Mouse (Mus musculus) left cerebral cortex, adult 2 months (tissue): ENCODE data around the gene Slc4a1. TPM values are rescaled to one million over a fixed set of nuclear protein-coding genes. Genes with fewer than 3 reads are reported as not detected.

Experiments used
- DNase-seq, 2 experiments: peaks; one replicate each; pipeline ENCODE4 v3.0.0; 2021 to 2022; ENCODE audit warnings: low spot score in 2 of 2, mixed read lengths in 1 of 2; ENCODE audit errors: extremely low spot score in 1 of 2
- H3K27ac ChIP-seq: fragments of 200-600 bp; 2 replicates; pipeline ENCODE4 v1.8.1; 2022
- H3K4me3 ChIP-seq: fragments of 200-600 bp; 2 replicates; pipeline ENCODE4 v1.8.1; 2022
- CTCF ChIP-seq: fragments of 200-600 bp; IDR thresholded peaks from 2 replicates; pipeline ENCODE4 v1.8.1; 2022; ENCODE audit warnings: antibody characterized with exemption, mild to moderate bottlenecking, moderate library complexity
- intact Hi-C: fragments of 180-260 bp; cut with DNase I; formaldehyde crosslinking; loops from one replicate; pipeline ENCODE4 v1.15.1; 2025
- microRNA-seq, 2 experiments: library from miRNA; unstranded; fragments of <30 nt; microRNA quantifications; one replicate each; pipeline ENCODE4 v1.2.0; 2021
- total RNA-seq, 2 experiments: library from RNA; stranded (reverse); gene quantifications; 2 replicates each; pipeline ENCODE4 v1.2.3; 2021

The Slc4a1 gene
- total RNA-seq, 2 experiments from 2014 or later: 0.16 to 0.43 TPM

DNA sequence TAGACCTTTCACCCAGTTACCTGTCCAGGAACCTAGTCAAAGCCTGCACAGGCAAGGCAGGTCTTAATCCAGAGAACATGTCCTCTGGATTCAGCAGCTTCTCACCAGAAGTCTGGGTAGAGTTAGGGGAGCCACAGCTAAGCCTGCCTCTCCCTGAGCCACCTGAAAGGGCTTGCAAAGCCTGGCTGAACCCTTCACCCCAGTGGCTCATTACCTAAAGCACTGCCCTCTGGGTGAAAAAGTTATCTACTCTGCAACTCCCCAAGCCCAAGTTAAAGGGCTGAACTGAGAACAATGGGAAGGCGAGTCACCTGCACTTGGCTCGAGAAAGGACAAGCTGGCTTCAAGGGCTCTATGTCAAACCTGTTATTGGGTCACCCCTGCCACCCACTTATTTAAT lies 61.9 kb downstream of the Slc4a1 start:
- DNase-seq: no peak
- Histone ChIP-seq H3K27ac (no peak overlapping the region), H3K4me3 (no peak overlapping the region)
- no peak for TF ChIP-seq CTCF
- intact Hi-C loops: no loop called here

DNA sequence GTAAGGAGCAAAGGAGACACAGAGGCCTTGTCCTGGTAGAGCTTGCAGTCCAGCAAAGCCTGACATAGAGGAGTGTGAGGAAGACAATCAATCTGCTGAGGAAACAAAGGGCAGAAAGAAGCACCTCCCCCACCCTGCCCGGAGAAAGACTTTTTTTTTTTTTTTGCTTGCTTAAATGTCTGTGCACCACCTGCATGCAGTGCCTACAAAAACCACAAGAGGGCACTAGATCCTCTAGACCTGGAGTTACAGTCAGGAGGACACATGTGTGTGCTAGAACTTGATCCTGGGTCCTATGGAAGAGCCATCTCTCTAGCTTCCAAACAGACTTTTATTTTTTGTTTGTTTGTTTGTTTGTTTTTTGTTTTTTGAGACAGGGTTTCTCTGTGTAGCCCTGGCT lies 66.2 kb downstream of the Slc4a1 start:
- intact Hi-C loops: no loop called here
- H3K4me3 ChIP-seq: no peak overlapping the region
- no peak for DNase-seq
- no peak overlapping the region for H3K27ac ChIP-seq
- peak; percentile 57 for TF ChIP-seq CTCF

Small RNAs within 50 kb of the gene (microRNA-seq; reads per million reads assigned to microRNA genes)
- gene Mir6930: 0 to 0.73 reads per million in 2 experiments

Other genes starting within 250 kb of the Slc4a1 start
- gene Nags, start 220.7 kb downstream of the Slc4a1 start, total RNA-seq: under 1 TPM in 1 of 2 experiments, not detected in 1; 0.11 TPM
- 10 to 100 TPM; 20.8 to 23.0 TPM for gene Tmem101, start 209.8 kb downstream of the Slc4a1 start, total RNA-seq
- 10 to 100 TPM; 55.2 to 58.9 TPM for gene Lsm12, start 180.9 kb downstream of the Slc4a1 start, total RNA-seq
- gene G6pc3, start 176.6 kb downstream of the Slc4a1 start, total RNA-seq: 10 to 100 TPM; 62.9 to 69.8 TPM
- gene Hdac5, start 136.0 kb downstream of the Slc4a1 start, total RNA-seq: 100 to 1,000 TPM; 286 to 315 TPM
- gene BC030867, start 117.3 kb downstream of the Slc4a1 start, total RNA-seq: 1 to 10 TPM; 1.0 to 2.0 TPM
- 1 to 10 TPM; 1.2 to 1.4 TPM for gene Asb16, start 97.5 kb downstream of the Slc4a1 start, total RNA-seq
- gene Tmub2, start 81.3 kb downstream of the Slc4a1 start, total RNA-seq: 10 to 100 TPM; 66.6 to 74.4 TPM
- gene Atxn7l3, start 69.6 kb downstream of the Slc4a1 start, total RNA-seq: 100 to 1,000 TPM; 236 to 242 TPM
- gene Ubtf, start 46.5 kb downstream of the Slc4a1 start, total RNA-seq: 100 to 1,000 TPM; 131 to 141 TPM
- gene Rundc3a, start 27.2 kb upstream of the Slc4a1 start, total RNA-seq: 100 to 1,000 TPM; 505 to 522 TPM
- gene Slc25a39, start 41.7 kb upstream of the Slc4a1 start, total RNA-seq: 10 to 100 TPM; 65.7 to 68.6 TPM
- 10 to 100 TPM; 58.1 to 66.2 TPM for gene Grn, start 64.1 kb upstream of the Slc4a1 start, total RNA-seq
- 100 to 1,000 TPM; 117 to 123 TPM for gene Fam171a2, start 81.5 kb upstream of the Slc4a1 start, total RNA-seq
- 1 to 10 TPM; 2.5 to 4.1 TPM for gene Itga2b, start 103.9 kb upstream of the Slc4a1 start, total RNA-seq
- gene Gpatch8, start 190.2 kb upstream of the Slc4a1 start, total RNA-seq: 10 to 100 TPM; 57.1 to 60.5 TPM
- 1 to 10 TPM; 4.8 to 5.0 TPM for gene Gm11627, start 213.3 kb upstream of the Slc4a1 start, total RNA-seq
- 10 to 100 TPM; 10.9 to 11.7 TPM for gene Fzd2, start 238.2 kb upstream of the Slc4a1 start, total RNA-seq